ENCODE assay signal across 9 mouse cellular contexts in the genomic region with DNA sequence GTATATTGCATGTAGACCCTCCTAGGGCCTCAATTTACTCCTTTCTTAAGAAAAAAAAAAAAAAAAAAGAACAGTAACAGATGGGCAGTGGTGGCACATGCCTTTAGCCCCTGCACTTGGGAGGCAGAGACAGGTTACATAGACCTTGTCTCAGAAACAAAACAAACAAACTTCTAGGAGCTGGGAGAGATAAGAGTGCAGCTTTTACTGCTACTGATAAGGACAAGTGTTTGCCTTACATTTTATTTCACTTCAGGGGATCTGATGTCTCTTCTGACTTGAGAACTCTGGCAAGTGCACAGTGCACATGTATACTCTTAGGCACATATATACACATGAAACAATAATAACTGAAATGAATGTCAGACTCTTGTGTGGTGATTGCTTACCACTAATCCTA. TPM values are rescaled to one million over a fixed set of nuclear protein-coding genes. Genes with fewer than 3 reads are reported as not detected.
A peak's percentile ranks its signal among the peaks of the same experiment; 100 is the strongest.
DNase-seq lines count a peak whose midpoint lies in the region; ATAC-seq and TF ChIP-seq lines count a peak whose summit lies in the region.
"Had no signal": no experiment of that assay in that cellular context is flagged by ENCODE, and none has a peak within 500 bp of the region (broad histone marks: within the 10 kb centered on the region; RNA-seq: fewer than 3 reads in every experiment).

No protein-coding gene starts in this region.

- TF ChIP-seq CTCF in cerebellum, adult 2 months (IDR thresholded peaks at IDR 0.05; ENCODE audit: borderline replicate concordance, insufficient read depth, low read depth, low read length) = no peak

- peaks cover 47% of the 10 kb centered on the region for H3K4me1 ChIP-seq in kidney, embryonic 16.5 days (ENCODE audit: insufficient read depth, low read length)
- peaks cover 3% of the 10 kb centered on the region; the same call in 1 of the 2 replicates for H3K4me1 ChIP-seq in brown adipose tissue, adult 24 weeks (ENCODE audit: control insufficient read depth, insufficient read depth, insufficient read length, low read length)
- H3K4me1 ChIP-seq in hindbrain, embryonic 12.5 days = peaks cover 50% of the 10 kb centered on the region
- H3K4me1 ChIP-seq in midbrain, embryonic 13.5 days (replicated peaks) = peaks cover 53% of the 10 kb centered on the region
- H3K4me1 ChIP-seq in cerebellum, adult 2 months (ENCODE audit: control insufficient read depth, insufficient read depth, low read length) = 0 out of 2 replicates have a peak, but pooled peaks cover 2% of the 10 kb centered on the region

- peak overlapping the region; percentile 82 for H3K9ac ChIP-seq in kidney, embryonic 16.5 days (replicated peaks; ENCODE audit: low read length)
- H3K9ac ChIP-seq in hindbrain, embryonic 12.5 days = no peak overlapping the region
- no peak overlapping the region for H3K9ac ChIP-seq in midbrain, embryonic 13.5 days (replicated peaks)

- H3K27ac ChIP-seq in kidney, embryonic 16.5 days (ENCODE audit: low read length) = peak overlapping the region; percentile 99
- H3K27ac ChIP-seq in brown adipose tissue, adult 24 weeks (replicated peaks; ENCODE audit: low read depth, low read length) = peak overlapping the region; percentile 37
- peak overlapping the region; percentile 89 for H3K27ac ChIP-seq in hindbrain, embryonic 12.5 days
- H3K27ac ChIP-seq in midbrain, embryonic 13.5 days = no peak overlapping the region; the same call in 1 of the 2 replicates
- no peak overlapping the region for H3K27ac ChIP-seq in cerebellum, adult 2 months (ENCODE audit: insufficient read depth, low read length)

- ATAC-seq in kidney, embryonic 16.5 days (ENCODE audit: low FRiP score, low TSS enrichment) = no peak
- no peak for ATAC-seq in hindbrain, embryonic 12.5 days (ENCODE audit: low FRiP score)
- ATAC-seq in midbrain, embryonic 13.5 days = no peak
- no peak for ATAC-seq in erythroid progenitor cell, adult 5-6 weeks (replicated peaks; ENCODE audit: low FRiP score, poor library complexity, severe bottlenecking)

- no peaks in the 10 kb centered on the region for H3K9me3 ChIP-seq in kidney, embryonic 16.5 days (ENCODE audit: low read length)
- no peaks in the 10 kb centered on the region for H3K9me3 ChIP-seq in hindbrain, embryonic 12.5 days (replicated peaks)
- no peaks in the 10 kb centered on the region for H3K9me3 ChIP-seq in midbrain, embryonic 13.5 days

- H3K36me3 ChIP-seq in kidney, embryonic 16.5 days (ENCODE audit: insufficient read depth, low read length) = no peaks in the 10 kb centered on the region
- no peaks in the 10 kb centered on the region for H3K36me3 ChIP-seq in hindbrain, embryonic 12.5 days
- H3K36me3 ChIP-seq in midbrain, embryonic 13.5 days = no peaks in the 10 kb centered on the region

- peak overlapping the region; percentile 77 for H3K4me2 ChIP-seq in kidney, embryonic 16.5 days (replicated peaks; ENCODE audit: low read depth, low read length)
- peak overlapping the region; percentile 56; the same call in 1 of the 2 replicates for H3K4me2 ChIP-seq in hindbrain, embryonic 12.5 days (replicated peaks)
- H3K4me2 ChIP-seq in midbrain, embryonic 13.5 days (replicated peaks) = peak overlapping the region; percentile 54; the same call in 1 of the 2 replicates

- DNase-seq in kidney, postnatal 4 days = no peak
- no peak for DNase-seq in thymus, adult 18-20 months
- no peak for DNase-seq in cerebellum, adult 2 months
- DNase-seq: cerebellum, adult 8-10 months had no signal

- H3K27me3 ChIP-seq in kidney, embryonic 16.5 days (ENCODE audit: insufficient read depth, low read length) = no peaks in the 10 kb centered on the region
- H3K27me3 ChIP-seq in hindbrain, embryonic 12.5 days = no peaks in the 10 kb centered on the region
- H3K27me3 ChIP-seq in midbrain, embryonic 13.5 days = peaks cover 11% of the 10 kb centered on the region; the same call in 1 of the 2 replicates
- no peaks in the 10 kb centered on the region for H3K27me3 ChIP-seq in cerebellum, adult 2 months (ENCODE audit: control insufficient read depth, insufficient read depth, low read length)

- TF ChIP-seq POLR2A in cerebellum, adult 2 months (IDR thresholded peaks at IDR 0.05; ENCODE audit: borderline replicate concordance, insufficient read depth, low read length) = no peak

- peak overlapping the region; percentile 53 for H3K4me3 ChIP-seq in kidney, embryonic 16.5 days (ENCODE audit: low read length)
- no peak overlapping the region for H3K4me3 ChIP-seq in brown adipose tissue, adult 24 weeks (ENCODE audit: insufficient read depth, low read depth, low read length)
- no peak overlapping the region for H3K4me3 ChIP-seq in hindbrain, embryonic 12.5 days
- no peak overlapping the region for H3K4me3 ChIP-seq in midbrain, embryonic 13.5 days (replicated peaks)
- no peak overlapping the region for H3K4me3 ChIP-seq in cerebellum, adult 2 months (replicated peaks; ENCODE audit: insufficient read depth, low read depth, low read length)

RNA-seq across cellular contexts. Expression of gene Ier2, which starts 5.4 kb away (rescaled TPM):
- polyA plus RNA-seq in kidney, embryonic 16.5 days (2015; fragmentation: Nextera tagmentation; extraction: Ambion mirVana) = 73.5 and 78.0 TPM in 2 replicates
- polyA plus RNA-seq in brown adipose tissue, adult 24 weeks (2012; ENCODE audit: insufficient read depth, insufficient read length, missing spikeins) = 17.2 and 62.3 TPM in 2 replicates
- 62.5 and 64.8 TPM in 2 replicates for polyA plus RNA-seq in hindbrain, embryonic 12.5 days (2016; fragmentation: Nextera tagmentation; extraction: Ambion mirVana)
- 20.0 and 26.3 TPM in 2 replicates for polyA plus RNA-seq in midbrain, embryonic 13.5 days (2015; fragmentation: Nextera tagmentation; extraction: Ambion mirVana)
- 10.9 and 16.2 TPM in 2 replicates for total RNA-seq in erythroid progenitor cell, adult 5-6 weeks (2015; ENCODE audit: low replicate concordance)
- total RNA-seq in erythroid progenitor cell, adult 5-6 weeks (2017; ENCODE audit: low replicate concordance) = 7.6 and 8.1 TPM in 2 replicates
- 13.9 and 15.1 TPM in 2 replicates for polyA plus RNA-seq in cerebellum, adult 2 months (2012; rRNA removed)

RNA-seq across cellular contexts. Expression of gene Trmt1, which starts 28.9 kb away (rescaled TPM):
- polyA plus RNA-seq in kidney, embryonic 16.5 days (2015; fragmentation: Nextera tagmentation; extraction: Ambion mirVana) = 81.5 and 82.9 TPM in 2 replicates
- 25.1 and 33.4 TPM in 2 replicates for polyA plus RNA-seq in brown adipose tissue, adult 24 weeks (2012; ENCODE audit: insufficient read depth, insufficient read length, missing spikeins)
- 51.2 and 55.9 TPM in 2 replicates for polyA plus RNA-seq in hindbrain, embryonic 12.5 days (2016; fragmentation: Nextera tagmentation; extraction: Ambion mirVana)
- 50.1 and 55.7 TPM in 2 replicates for polyA plus RNA-seq in midbrain, embryonic 13.5 days (2015; fragmentation: Nextera tagmentation; extraction: Ambion mirVana)
- 7.9 and 13.4 TPM in 2 replicates for total RNA-seq in erythroid progenitor cell, adult 5-6 weeks (2015; ENCODE audit: low replicate concordance)
- 18.4 and 23.1 TPM in 2 replicates for total RNA-seq in erythroid progenitor cell, adult 5-6 weeks (2017; ENCODE audit: low replicate concordance)
- 144 and 148 TPM in 2 replicates for polyA plus RNA-seq in cerebellum, adult 2 months (2012; rRNA removed)

RNA-seq across cellular contexts. Expression of gene Nacc1, which starts 30.5 kb away (rescaled TPM):
- 22.5 and 26.7 TPM in 2 replicates for polyA plus RNA-seq in kidney, embryonic 16.5 days (2015; fragmentation: Nextera tagmentation; extraction: Ambion mirVana)
- 19.0 and 22.9 TPM in 2 replicates for polyA plus RNA-seq in brown adipose tissue, adult 24 weeks (2012; ENCODE audit: insufficient read depth, insufficient read length, missing spikeins)
- polyA plus RNA-seq in hindbrain, embryonic 12.5 days (2016; fragmentation: Nextera tagmentation; extraction: Ambion mirVana) = 20.9 and 21.3 TPM in 2 replicates
- polyA plus RNA-seq in midbrain, embryonic 13.5 days (2015; fragmentation: Nextera tagmentation; extraction: Ambion mirVana) = 16.8 and 17.3 TPM in 2 replicates
- total RNA-seq in erythroid progenitor cell, adult 5-6 weeks (2015; ENCODE audit: low replicate concordance) = 24.3 and 25.6 TPM in 2 replicates
- total RNA-seq in erythroid progenitor cell, adult 5-6 weeks (2017; ENCODE audit: low replicate concordance) = 11.8 and 16.9 TPM in 2 replicates
- 91.0 and 93.9 TPM in 2 replicates for polyA plus RNA-seq in cerebellum, adult 2 months (2012; rRNA removed)

RNA-seq across cellular contexts. Expression of gene Lyl1, which starts 44.1 kb away (rescaled TPM):
- polyA plus RNA-seq in kidney, embryonic 16.5 days (2015; fragmentation: Nextera tagmentation; extraction: Ambion mirVana) = 7.9 and 8.1 TPM in 2 replicates
- 2.9 and 3.1 TPM in 2 replicates for polyA plus RNA-seq in brown adipose tissue, adult 24 weeks (2012; ENCODE audit: insufficient read depth, insufficient read length, missing spikeins)
- polyA plus RNA-seq in hindbrain, embryonic 12.5 days (2016; fragmentation: Nextera tagmentation; extraction: Ambion mirVana) = 4.6 and 4.9 TPM in 2 replicates
- 2.1 and 2.4 TPM in 2 replicates for polyA plus RNA-seq in midbrain, embryonic 13.5 days (2015; fragmentation: Nextera tagmentation; extraction: Ambion mirVana)
- 98.7 and 109 TPM in 2 replicates for total RNA-seq in erythroid progenitor cell, adult 5-6 weeks (2015; ENCODE audit: low replicate concordance)
- total RNA-seq in erythroid progenitor cell, adult 5-6 weeks (2017; ENCODE audit: low replicate concordance) = 54.7 and 70.5 TPM in 2 replicates
- polyA plus RNA-seq in cerebellum, adult 2 months (2012; rRNA removed) = 1.7 TPM in 2 replicates

Comparison
In these comparisons a context has a peak if more than half of its experiments do, and no peak if none do; other contexts are left out.
1. H3K27ac ChIP-seq: peak in kidney, embryonic 16.5 days (single experiment), brown adipose tissue, adult 24 weeks (single experiment) and hindbrain, embryonic 12.5 days (single experiment); none in midbrain, embryonic 13.5 days (single experiment) and cerebellum, adult 2 months (single experiment).
2. Peak in every context shown above with its lines, with median percentiles within 50 percentile points of each other: H3K4me2 ChIP-seq.